Mouse (Mus musculus) lung, postnatal 0 days (tissue): ENCODE results near the gene Ngb. TPM values are rescaled to one million over a fixed set of nuclear protein-coding genes. Genes with fewer than 3 reads are reported as not detected.

Experiments
- ATAC-seq: fragments of 200-750 bp; cut with Nextera tagmentation; 2 replicates; pipeline ENCODE4 v1.8.0; 2017; ENCODE audit warnings: moderate library complexity
- DNase-seq: peaks from one replicate; pipeline ENCODE4 v3.0.0-alpha.2; 2016; ENCODE audit warnings: low spot score
- H3K27ac ChIP-seq: fragments of 300-500 bp; sonication (generic); 2 replicates; pipeline ENCODE4 v1.5.1; 2014; ENCODE audit warnings: antibody characterized with exemption, mild to moderate bottlenecking, low read length, mixed read lengths
- H3K27me3 ChIP-seq: fragments of 300-500 bp; sonication (generic); replicated peaks from 2 replicates; pipeline ENCODE4 v1.6.1; 2014; ENCODE audit warnings: low read length, mixed read lengths; ENCODE audit not compliant: insufficient read depth
- H3K36me3 ChIP-seq: fragments of 300-500 bp; sonication (generic); 2 replicates; pipeline ENCODE4 v1.6.1; 2014; ENCODE audit warnings: low read length, mixed read lengths; ENCODE audit not compliant: insufficient read depth
- H3K4me1 ChIP-seq: fragments of 300-500 bp; sonication (generic); 2 replicates; pipeline ENCODE4 v1.6.1; 2014; ENCODE audit warnings: antibody characterized with exemption, low read depth, low read length, mixed read lengths; ENCODE audit not compliant: insufficient read depth
- H3K4me2 ChIP-seq: fragments of 300-500 bp; sonication (generic); replicated peaks from 2 replicates; pipeline ENCODE4 v1.6.1; 2014; ENCODE audit warnings: low read depth, mild to moderate bottlenecking, low read length, moderate library complexity, mixed read lengths
- H3K4me3 ChIP-seq: fragments of 300-500 bp; sonication (generic); 2 replicates; pipeline ENCODE4 v1.5.1; 2014; ENCODE audit warnings: low read depth, low read length
- H3K9ac ChIP-seq: fragments of 300-500 bp; sonication (generic); replicated peaks from 2 replicates; pipeline ENCODE4 v1.6.1; 2014; ENCODE audit warnings: low read depth, mild to moderate bottlenecking
- H3K9me3 ChIP-seq: fragments of 300-500 bp; sonication (generic); 2 replicates; pipeline ENCODE4 v1.6.1; 2016; ENCODE audit warnings: low read length, mixed read lengths
- CTCF ChIP-seq: IDR thresholded peaks from 2 replicates; pipeline ENCODE4 v1.5.1; 2016; ENCODE audit warnings: antibody characterized with exemption, mild to moderate bottlenecking
- EP300 ChIP-seq: IDR thresholded peaks from 2 replicates; pipeline ENCODE4 v1.6.1; 2016; ENCODE audit warnings: antibody characterized with exemption, mild to moderate bottlenecking, control low read depth
- WGBS: fragments of 180-500 bp; shearing (Covaris S2); extraction: QIAGEN DNeasy Blood & Tissue Kit; methylation state at CpG from one replicate; pipeline ENCODE4 v1.1.7; 2014; 5-methylcytosine and 5-hydroxymethylcytosine counted together
- polyA plus RNA-seq: library from polyadenylated mRNA; unstranded; fragments of >200 nt; fragmentation: Nextera tagmentation; extraction: Ambion mirVana; gene quantifications from 2 replicates; pipeline ENCODE4 v1.2.1, GENCODE M21; 2015

Gene Ngb
- polyA plus RNA-seq, 1 experiment from 2014 or later = 3.0 TPM

DNA sequence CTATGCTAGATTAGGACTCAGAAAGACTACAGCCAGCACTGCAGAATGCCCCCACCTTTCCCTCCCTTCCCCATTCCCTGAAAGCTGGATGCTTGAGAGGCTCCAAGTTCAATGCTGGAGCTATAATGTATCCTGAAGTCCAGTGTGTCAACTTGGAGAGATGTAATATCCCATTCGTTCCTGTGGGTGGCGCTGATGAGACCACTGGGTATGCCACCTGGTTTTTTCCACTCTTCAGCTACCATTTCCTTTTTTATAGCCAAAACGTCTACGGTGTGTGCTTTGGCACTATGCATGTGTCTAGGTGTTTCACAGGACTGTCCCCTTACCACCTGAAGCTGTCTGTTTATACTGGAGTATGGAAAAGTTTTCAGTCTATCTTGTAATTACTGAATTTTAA is 14.0 kb downstream of the Ngb start:
- ATAC-seq = no peak
- Histone ChIP-seq H3K27me3 (no peaks in the 10 kb centered on the region), H3K4me3 (no peak overlapping the region), H3K9ac (no peak overlapping the region), H3K9me3 (no peaks in the 10 kb centered on the region), H3K36me3 (no peaks in the 10 kb centered on the region), H3K27ac (no peak overlapping the region), H3K4me1 (no peaks in the 10 kb centered on the region), H3K4me2 (no peak overlapping the region)
- no peak for DNase-seq
- TF ChIP-seq CTCF (peak; percentile 48), EP300 (no peak)
- WGBS = 39% methylated on average over 4 of the region's 4 CpGs

DNA sequence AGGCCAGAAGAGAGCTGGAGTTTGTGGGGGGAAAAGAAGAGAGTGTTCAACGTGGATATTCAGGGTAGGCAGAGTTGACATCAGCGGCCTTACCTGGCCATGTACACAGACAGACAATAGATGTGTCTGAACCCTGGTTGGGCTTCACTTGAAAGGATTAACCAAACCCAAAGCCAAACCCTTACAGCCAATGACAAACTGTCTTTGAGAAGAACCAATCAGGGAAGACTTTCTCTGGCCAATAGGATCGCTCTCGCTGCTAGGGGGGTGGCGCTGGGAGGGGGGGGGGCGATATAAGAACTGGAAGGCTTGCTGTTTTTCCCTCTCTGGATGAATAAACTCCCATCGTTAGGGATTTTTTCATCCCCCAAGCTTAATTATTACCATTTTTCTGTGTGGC is 15.1 kb downstream of the Ngb start:
- H3K27ac ChIP-seq = no peak overlapping the region
- no peak overlapping the region for H3K4me3 ChIP-seq
- WGBS = 61% methylated on average over 7 of the region's 7 CpGs
- H3K4me2 ChIP-seq = no peak overlapping the region
- H3K9ac ChIP-seq = no peak overlapping the region
- DNase-seq = no peak
- no peaks in the 10 kb centered on the region for H3K4me1 ChIP-seq
- no peaks in the 10 kb centered on the region for H3K27me3 ChIP-seq
- no peaks in the 10 kb centered on the region for H3K9me3 ChIP-seq
- no peak for ATAC-seq
- H3K36me3 ChIP-seq = no peaks in the 10 kb centered on the region
- TF ChIP-seq EP300 (no peak), CTCF (no peak)

DNA sequence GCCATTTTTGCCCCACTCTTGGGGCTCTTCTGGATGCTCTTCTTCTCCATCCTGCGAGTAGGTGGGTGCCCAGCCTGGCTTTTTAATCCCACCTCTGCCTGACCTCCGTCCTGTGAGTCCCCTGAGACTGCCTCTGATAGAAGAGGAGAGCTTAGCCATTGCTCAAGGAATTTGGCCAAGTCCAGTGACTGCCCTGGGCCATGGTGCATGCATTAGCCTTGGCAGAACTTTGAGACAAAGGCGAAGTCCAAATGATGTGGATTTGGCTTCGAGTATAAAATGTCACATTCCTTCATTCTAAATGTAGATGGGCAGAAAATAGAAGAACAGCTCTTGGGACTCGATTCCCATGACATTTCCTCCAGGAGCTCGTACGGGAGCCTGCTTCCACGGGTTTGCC is 19.5 kb downstream of the Ngb start:
- DNase-seq (no peak), ATAC-seq (no peak)
- TF ChIP-seq EP300 (no peak), CTCF (no peak)
- H3K27ac ChIP-seq = no peak overlapping the region
- no peaks in the 10 kb centered on the region for H3K4me1 ChIP-seq
- no peak overlapping the region for H3K4me2 ChIP-seq
- no peak overlapping the region for H3K9ac ChIP-seq
- no peaks in the 10 kb centered on the region for H3K9me3 ChIP-seq
- no peak overlapping the region for H3K4me3 ChIP-seq
- H3K36me3 ChIP-seq = no peaks in the 10 kb centered on the region
- H3K27me3 ChIP-seq = no peaks in the 10 kb centered on the region
- WGBS = 70% methylated on average over 8 of the region's 8 CpGs

DNA sequence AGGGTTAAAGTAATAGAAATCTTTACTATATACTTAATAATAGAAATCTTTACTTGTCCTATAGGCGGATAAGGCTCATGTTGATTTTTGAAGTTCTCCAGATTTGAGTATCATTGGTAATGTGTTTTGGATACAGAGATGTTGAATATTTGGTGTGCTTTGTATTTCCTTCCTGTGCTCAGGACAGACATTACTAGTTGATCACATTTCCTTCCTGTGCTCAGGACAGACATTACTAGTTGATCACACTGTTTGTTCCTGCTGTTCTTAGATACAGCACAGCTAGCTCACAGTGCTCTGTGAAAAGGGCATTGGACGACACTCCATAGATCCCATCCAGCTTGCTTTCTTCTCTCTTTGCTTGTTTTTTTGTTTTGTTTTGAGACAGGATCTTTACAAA is 25.7 kb downstream of the Ngb start:
- TF ChIP-seq CTCF (no peak), EP300 (no peak)
- H3K27me3 ChIP-seq = no peaks in the 10 kb centered on the region
- no peak overlapping the region for H3K27ac ChIP-seq
- H3K4me2 ChIP-seq = no peak overlapping the region
- H3K4me1 ChIP-seq = no peaks in the 10 kb centered on the region
- H3K36me3 ChIP-seq = no peaks in the 10 kb centered on the region
- no peak for DNase-seq
- WGBS = 86% methylated on average over 2 of the region's 2 CpGs
- no peak for ATAC-seq
- no peak overlapping the region for H3K9ac ChIP-seq
- no peaks in the 10 kb centered on the region for H3K9me3 ChIP-seq
- no peak overlapping the region for H3K4me3 ChIP-seq

DNA sequence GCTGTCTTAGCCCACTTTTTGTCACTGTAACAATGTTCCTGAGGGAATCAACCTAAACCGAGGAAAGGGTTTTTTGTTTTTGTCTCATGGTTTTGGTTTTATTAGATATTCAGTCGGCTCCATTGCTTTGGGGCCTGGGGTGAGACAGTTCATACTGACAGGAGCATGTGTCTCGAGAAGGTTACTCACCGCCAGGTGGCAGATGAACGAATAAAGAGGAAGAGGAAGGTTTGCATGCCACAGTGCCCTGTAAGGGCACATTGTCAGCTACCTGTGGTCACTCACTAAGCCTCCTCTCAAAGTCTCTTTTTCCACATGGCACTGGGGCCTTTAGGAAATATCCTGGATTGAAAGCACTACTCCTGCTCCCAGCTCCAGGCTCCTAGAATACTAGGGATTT is 31.8 kb downstream of the Ngb start:
- H3K4me2 ChIP-seq = no peak overlapping the region
- H3K27ac ChIP-seq = no peak overlapping the region
- H3K4me1 ChIP-seq = no peaks in the 10 kb centered on the region
- TF ChIP-seq EP300 (no peak), CTCF (no peak)
- H3K9ac ChIP-seq = no peak overlapping the region
- no peak for ATAC-seq
- no peak for DNase-seq
- H3K36me3 ChIP-seq = no peaks in the 10 kb centered on the region
- no peaks in the 10 kb centered on the region for H3K9me3 ChIP-seq
- no peaks in the 10 kb centered on the region for H3K27me3 ChIP-seq
- no peak overlapping the region for H3K4me3 ChIP-seq
- 57% methylated on average over 5 of the region's 5 CpGs for WGBS

DNA sequence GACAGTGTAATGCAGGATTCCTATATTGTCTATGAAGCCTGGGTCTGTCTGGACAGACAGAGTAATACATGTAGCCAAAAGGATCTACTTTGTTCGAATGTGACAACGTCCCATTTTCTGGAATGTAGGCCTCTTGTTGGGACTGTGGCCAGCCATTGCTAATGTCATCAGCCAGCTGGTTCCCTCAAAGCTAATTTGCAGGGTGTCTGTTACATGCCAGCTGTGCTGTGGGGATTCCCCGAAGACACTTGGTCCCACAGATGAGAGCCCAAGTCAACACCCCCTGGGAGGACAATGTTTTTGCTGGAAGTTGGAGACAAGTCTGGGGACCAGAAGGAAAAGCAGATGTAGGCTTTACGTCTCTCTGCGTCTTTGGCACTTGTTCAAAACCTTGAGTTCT is 35.9 kb downstream of the Ngb start:
- Histone ChIP-seq H3K4me3 (no peak overlapping the region), H3K9ac (no peak overlapping the region), H3K36me3 (no peaks in the 10 kb centered on the region), H3K27me3 (no peaks in the 10 kb centered on the region), H3K9me3 (no peaks in the 10 kb centered on the region), H3K4me1 (no peaks in the 10 kb centered on the region), H3K27ac (no peak overlapping the region), H3K4me2 (no peak overlapping the region)
- TF ChIP-seq CTCF = no peak
- TF ChIP-seq EP300 = no peak
- ATAC-seq (no peak), DNase-seq (peak; percentile 40)
- whole genome bisulfite sequencing = 71% methylated on average over 5 of the region's 5 CpGs

DNA sequence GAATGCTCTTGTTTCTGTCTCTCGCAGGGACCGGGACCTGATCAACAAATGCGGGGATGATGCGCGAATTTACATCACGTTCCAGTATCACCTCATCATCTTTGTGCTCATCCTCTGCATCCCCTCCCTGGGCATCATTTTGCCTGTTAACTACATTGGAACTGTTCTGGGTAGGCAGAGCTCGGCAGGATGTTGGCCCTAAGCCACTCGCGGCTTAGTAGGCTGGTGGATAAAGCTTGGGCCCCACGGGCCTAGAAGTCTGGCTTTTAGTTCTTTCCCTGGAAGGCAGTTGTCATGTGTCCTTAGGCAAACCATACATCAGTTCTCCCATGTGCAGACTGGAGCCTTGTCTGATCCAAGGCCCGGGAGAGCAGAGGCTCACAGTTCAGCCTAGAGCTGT is 36.9 kb downstream of the Ngb start:
- Histone ChIP-seq H3K36me3 (no peaks in the 10 kb centered on the region), H3K27me3 (no peaks in the 10 kb centered on the region), H3K27ac (no peak overlapping the region), H3K4me1 (no peaks in the 10 kb centered on the region), H3K9ac (no peak overlapping the region), H3K4me2 (no peak overlapping the region), H3K4me3 (no peak overlapping the region), H3K9me3 (no peaks in the 10 kb centered on the region)
- ATAC-seq = no peak
- no peak for DNase-seq
- 82% methylated on average over 11 of the region's 11 CpGs for WGBS
- TF ChIP-seq CTCF (no peak), EP300 (no peak)
